ENCODE assay signal across 38 mouse cellular contexts in the genomic region with DNA sequence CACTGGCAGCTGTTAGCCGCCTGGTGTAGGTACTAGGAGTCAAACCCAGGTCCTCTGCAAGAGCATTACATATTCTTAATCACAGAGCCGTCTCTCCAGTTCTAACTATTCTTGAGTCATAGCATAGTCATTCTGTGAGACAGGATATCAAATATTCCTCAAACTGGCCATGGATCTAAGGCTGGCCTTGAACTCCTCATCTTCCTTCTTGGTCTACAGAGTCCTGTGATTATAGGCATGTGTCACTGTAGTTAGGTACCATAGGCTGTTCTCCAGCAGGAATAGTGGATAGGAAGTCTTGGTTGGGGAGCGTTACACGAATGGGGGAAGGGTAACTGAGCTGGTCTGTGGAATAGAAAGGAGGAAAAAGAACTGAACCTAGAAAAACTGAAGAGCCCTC. TPM values are rescaled to one million over a fixed set of nuclear protein-coding genes. Genes with fewer than 3 reads are reported as not detected.
"Had no signal": no experiment of that assay in that cellular context is flagged by ENCODE, and none has a peak within 500 bp of the region (broad histone marks: within the 10 kb centered on the region; RNA-seq: fewer than 3 reads in every experiment).

No protein-coding gene starts in this region.

- H3K9ac ChIP-seq: hindbrain, embryonic 12.5 days; hindbrain, embryonic 14.5 days; intestine, embryonic 15.5 days; liver, embryonic 13.5 days; liver, embryonic 15.5 days; liver, postnatal 0 days had no signal

- ATAC-seq: hindbrain, embryonic 16.5 days; inflammation-experienced regulatory T-cells, adult 6 months; intestine, embryonic 15.5 days; intestine, postnatal 0 days; liver, postnatal 0 days had no signal

- H3K4me3 ChIP-seq: hindbrain, embryonic 10.5 days; hindbrain, embryonic 12.5 days; intestine, embryonic 15.5 days; layer of hippocampus, adult 2 months; left cerebral cortex, adult 2 months; liver, embryonic 13.5 days; liver, embryonic 15.5 days had no signal

- H3K4me2 ChIP-seq: heart, embryonic 11.5 days; hindbrain, embryonic 12.5 days; hindbrain, embryonic 14.5 days; intestine, embryonic 15.5 days; liver, embryonic 11.5 days; liver, embryonic 13.5 days; liver, embryonic 15.5 days had no signal

- H3K27ac ChIP-seq: hindbrain, embryonic 10.5 days; hindbrain, embryonic 12.5 days; hindbrain, embryonic 14.5 days; intestine, embryonic 15.5 days; left cerebral cortex, adult 2 months; liver, embryonic 13.5 days; liver, embryonic 15.5 days had no signal

- H3K9me3 ChIP-seq: hindbrain, embryonic 10.5 days; hindbrain, embryonic 12.5 days; intestine, embryonic 15.5 days; liver, embryonic 13.5 days; liver, embryonic 15.5 days had no signal

- DNase-seq: gastrocnemius, postnatal 14 days; heart, adult 18-20 months; heart, postnatal 10 days; heart, postnatal 4 days; kidney, adult 18-20 months; kidney, adult 8-10 months; kidney, postnatal 10 days; kidney, postnatal 25 days; kidney, postnatal 4 days; liver; liver, embryonic 13.5 days; liver, postnatal 0 days had no signal

- H3K36me3 ChIP-seq: hindbrain, embryonic 10.5 days; hindbrain, embryonic 12.5 days; intestine, embryonic 15.5 days; liver, embryonic 13.5 days; liver, embryonic 15.5 days had no signal

RNA-seq across cellular contexts. Expression of a gene that starts 1.7 kb away (rescaled TPM):
- total RNA-seq: gastrocnemius, postnatal 4 days; granulocyte monocyte progenitor cell, adult 5-6 weeks; heart, adult 18-20 months; heart, postnatal 10 days; heart, postnatal 25 days; heart, postnatal 4 days; layer of hippocampus, adult 2 months; layer of hippocampus, postnatal 10 days; layer of hippocampus, postnatal 25 days; left cerebral cortex, adult 2 months; left cerebral cortex, postnatal 14 days; left cerebral cortex, postnatal 36 days had no signal
- polyA plus RNA-seq: heart, embryonic 11.5 days; heart, embryonic 14.5 days; heart, embryonic 16.5 days; hindbrain, embryonic 10.5 days; hindbrain, embryonic 12.5 days; hindbrain, embryonic 14.5 days; hindbrain, embryonic 16.5 days; inflammation-experienced regulatory T-cells, adult 6 months; intestine, embryonic 15.5 days; intestine, postnatal 0 days; kidney, embryonic 14.5 days; kidney, embryonic 16.5 days; limb, embryonic 11.5 days; limb, embryonic 14.5 days; liver, embryonic 11.5 days; liver, embryonic 13.5 days; liver, embryonic 15.5 days; liver, postnatal 0 days had no signal

RNA-seq across cellular contexts. Expression of a gene that starts 6.0 kb away (rescaled TPM):
- total RNA-seq: gastrocnemius, adult 8-10 months; gastrocnemius, postnatal 14 days; gastrocnemius, postnatal 4 days; granulocyte monocyte progenitor cell, adult 5-6 weeks; heart, adult 18-20 months; heart, postnatal 10 days; heart, postnatal 25 days; heart, postnatal 4 days; layer of hippocampus, adult 2 months; layer of hippocampus, postnatal 10 days; layer of hippocampus, postnatal 25 days; left cerebral cortex, adult 2 months; left cerebral cortex, postnatal 14 days; left cerebral cortex, postnatal 36 days had no signal
- polyA plus RNA-seq: heart, embryonic 11.5 days; heart, embryonic 14.5 days; heart, embryonic 16.5 days; hindbrain, embryonic 10.5 days; hindbrain, embryonic 12.5 days; hindbrain, embryonic 14.5 days; hindbrain, embryonic 16.5 days; inflammation-experienced regulatory T-cells, adult 6 months; intestine, embryonic 15.5 days; intestine, postnatal 0 days; kidney, embryonic 14.5 days; kidney, embryonic 16.5 days; limb, embryonic 11.5 days; limb, embryonic 14.5 days; liver, embryonic 11.5 days; liver, embryonic 13.5 days; liver, embryonic 15.5 days; liver, postnatal 0 days had no signal
